Mouse (Mus musculus) small intestine, adult 2 months (tissue): ENCODE data around the gene Ptcra.
"Not testable (repeated sequence)": the region's sequence is repeated elsewhere in the genome, so short reads cannot be mapped to it uniquely, and the experiment has no call there.

Experiments used
- CTCF ChIP-seq: fragments of 200-500 bp; IDR thresholded peaks from 2 replicates; pipeline ENCODE4 v1.5.1; 2012; ENCODE audit warnings: low read depth, mild to moderate bottlenecking, control low read depth, inconsistent platforms, low read length, moderate library complexity, mixed read lengths; ENCODE audit not compliant: insufficient replicate concordance, insufficient read length; ENCODE audit errors: extremely low read depth
- POLR2A ChIP-seq: fragments of 200-500 bp; IDR thresholded peaks from 2 replicates; pipeline ENCODE4 v1.6.1; 2012; ENCODE audit warnings: low read depth, mild to moderate bottlenecking, control low read depth, inconsistent platforms, low read length, moderate library complexity

- not testable (repeated sequence) for TF ChIP-seq POLR2A, CTCF
Measured at GRCm38 (mm10) chr17:46787974-46788373, 24.5 kb upstream of the Ptcra start.
